Mouse (Mus musculus): ENCODE results near the gene Ccdc51. TPM values are rescaled to one million over a fixed set of nuclear protein-coding genes. Genes with fewer than 3 reads are reported as not detected.
"Not testable (repeated sequence)": the region's sequence is repeated elsewhere in the genome, so short reads cannot be mapped to it uniquely, and the experiment has no call there.

Ccdc51 gene
- total and polyA plus RNA-seq, 2 experiments from 2014 or later, result 5.1 to 8.4 TPM

GRCm38 (mm10) chr9:109124164-109124563 is 41.9 kb downstream of the Ccdc51 start:
- Histone ChIP-seq H3K27me3 (ENCODE audit: insufficient read depth, low read length) (no peaks in the 10 kb centered on the region), H3K36me3 (ENCODE audit: insufficient read depth, low read length) (0 out of 2 replicates have a peak, but pooled peaks cover 1% of the 10 kb centered on the region), H3K4me3 (ENCODE audit: low read length) (no peak overlapping the region), H3K9ac (replicated peaks; ENCODE audit: low read length) (no peak overlapping the region), H3K9me3 (ENCODE audit: low read length) (no peaks in the 10 kb centered on the region), H3K4me2 (ENCODE audit: low read depth, low read length) (no peak overlapping the region), H3K27ac (no peak overlapping the region), H3K4me1 (ENCODE audit: insufficient read depth, low read length) (no peaks in the 10 kb centered on the region)
- no peak for TF ChIP-seq CTCF (IDR thresholded peaks at IDR 0.05; ENCODE audit: low read depth)
- 94% methylated on average over 3 of the region's 3 CpGs for WGBS
- no peak for DNase-seq (ENCODE audit: low spot score)
- no peak for ATAC-seq

GRCm38 (mm10) chr9:109125043-109125442 is 42.8 kb downstream of the Ccdc51 start:
- 81% methylated on average over 2 of the region's 2 CpGs for WGBS
- ATAC-seq, result no peak

GRCm38 (mm10) chr9:109125481-109125880 is 43.2 kb downstream of the Ccdc51 start:
- no peaks in the 10 kb centered on the region for H3K27me3 ChIP-seq (ENCODE audit: insufficient read depth, low read length)
- H3K4me1 ChIP-seq (ENCODE audit: insufficient read depth, low read length), result no peaks in the 10 kb centered on the region
- H3K27ac ChIP-seq, result no peak overlapping the region
- no peaks in the 10 kb centered on the region for H3K9me3 ChIP-seq (ENCODE audit: low read length)
- no peaks in the 10 kb centered on the region for H3K36me3 ChIP-seq (ENCODE audit: insufficient read depth, low read length)
- DNase-seq (ENCODE audit: low spot score), result no peak
- H3K4me3 ChIP-seq (ENCODE audit: low read length), result no peak overlapping the region
- TF ChIP-seq CTCF (IDR thresholded peaks at IDR 0.05; ENCODE audit: low read depth), result no peak
- 64% methylated on average over 3 of the region's 3 CpGs for WGBS
- H3K4me2 ChIP-seq (ENCODE audit: low read depth, low read length), result no peak overlapping the region
- no peak overlapping the region for H3K9ac ChIP-seq (replicated peaks; ENCODE audit: low read length)
- no peak for ATAC-seq

More at GRCm38 (mm10) chr9:109125043-109125442, 42.8 kb downstream of the Ccdc51 start:
- no peaks in the 10 kb centered on the region for H3K27me3 ChIP-seq (ENCODE audit: insufficient read depth, low read length)
- H3K4me2 ChIP-seq (ENCODE audit: low read depth, low read length), result no peak overlapping the region
- H3K9me3 ChIP-seq (ENCODE audit: low read length), result no peaks in the 10 kb centered on the region
- no peaks in the 10 kb centered on the region for H3K4me1 ChIP-seq (ENCODE audit: insufficient read depth, low read length)
- H3K36me3 ChIP-seq (ENCODE audit: insufficient read depth, low read length), result no peaks in the 10 kb centered on the region
- DNase-seq (ENCODE audit: low spot score), result no peak
- no peak overlapping the region for H3K27ac ChIP-seq
- TF ChIP-seq CTCF (IDR thresholded peaks at IDR 0.05; ENCODE audit: low read depth), result no peak
- no peak overlapping the region for H3K9ac ChIP-seq (replicated peaks; ENCODE audit: low read length)
- H3K4me3 ChIP-seq (ENCODE audit: low read length), result no peak overlapping the region

- Histone ChIP-seq H3K36me3 (ENCODE audit: insufficient read depth, low read length) (no peaks in the 10 kb centered on the region), H3K4me1 (ENCODE audit: insufficient read depth, low read length) (no peaks in the 10 kb centered on the region), H3K4me2 (ENCODE audit: low read depth, low read length) (no peak overlapping the region), H3K9me3 (ENCODE audit: low read length) (no peaks in the 10 kb centered on the region), H3K9ac (replicated peaks; ENCODE audit: low read length) (no peak overlapping the region), H3K4me3 (ENCODE audit: low read length) (no peak overlapping the region), H3K27ac (no peak overlapping the region), H3K27me3 (ENCODE audit: insufficient read depth, low read length) (no peaks in the 10 kb centered on the region)
- 80% methylated on average over 4 of the region's 4 CpGs for WGBS
- no peak for ATAC-seq
- TF ChIP-seq CTCF (IDR thresholded peaks at IDR 0.05; ENCODE audit: low read depth), result no peak
- no peak for DNase-seq (ENCODE audit: low spot score)
These were observed 44.8 kb downstream of the Ccdc51 start for GRCm38 (mm10) chr9:109127076-109127475.

- H3K4me2 ChIP-seq (ENCODE audit: low read depth, low read length), result no peak overlapping the region
- no peaks in the 10 kb centered on the region for H3K4me1 ChIP-seq (ENCODE audit: insufficient read depth, low read length)
- no peak overlapping the region for H3K27ac ChIP-seq
- peak; percentile 52 for DNase-seq (ENCODE audit: low spot score)
- peak; percentile 63 for TF ChIP-seq CTCF (IDR thresholded peaks at IDR 0.05; ENCODE audit: low read depth)
- no peak overlapping the region for H3K9ac ChIP-seq (replicated peaks; ENCODE audit: low read length)
- H3K4me3 ChIP-seq (ENCODE audit: low read length), result no peak overlapping the region
- no peaks in the 10 kb centered on the region for H3K9me3 ChIP-seq (ENCODE audit: low read length)
- no peaks in the 10 kb centered on the region for H3K36me3 ChIP-seq (ENCODE audit: insufficient read depth, low read length)
- H3K27me3 ChIP-seq (ENCODE audit: insufficient read depth, low read length), result no peaks in the 10 kb centered on the region
- WGBS, result 57% methylated on average over 3 of the region's 3 CpGs
- ATAC-seq, result no peak
These were observed 45.9 kb downstream of the Ccdc51 start for GRCm38 (mm10) chr9:109128211-109128610.

GRCm38 (mm10) chr9:109130076-109130475 is 47.8 kb downstream of the Ccdc51 start:
- Histone ChIP-seq H3K27ac (no peak overlapping the region), H3K4me2 (ENCODE audit: low read depth, low read length) (no peak overlapping the region), H3K4me3 (ENCODE audit: low read length) (no peak overlapping the region), H3K4me1 (ENCODE audit: insufficient read depth, low read length) (no peaks in the 10 kb centered on the region), H3K36me3 (ENCODE audit: insufficient read depth, low read length) (no peaks in the 10 kb centered on the region), H3K9me3 (ENCODE audit: low read length) (no peaks in the 10 kb centered on the region), H3K27me3 (ENCODE audit: insufficient read depth, low read length) (no peaks in the 10 kb centered on the region), H3K9ac (replicated peaks; ENCODE audit: low read length) (no peak overlapping the region)
- WGBS, result 88% methylated on average over 5 of the region's 5 CpGs
- TF ChIP-seq CTCF (IDR thresholded peaks at IDR 0.05; ENCODE audit: low read depth), result no peak
- DNase-seq (ENCODE audit: low spot score) (no peak), ATAC-seq (no peak)

GRCm38 (mm10) chr9:109140414-109140813 is 58.1 kb downstream of the Ccdc51 start:
- DNase-seq (ENCODE audit: low spot score); H3K36me3 ChIP-seq (ENCODE audit: insufficient read depth, low read length); H3K4me1 ChIP-seq (ENCODE audit: insufficient read depth, low read length); H3K9me3 ChIP-seq (ENCODE audit: low read length); H3K4me2 ChIP-seq (ENCODE audit: low read depth, low read length); H3K27ac ChIP-seq; H3K27me3 ChIP-seq (ENCODE audit: insufficient read depth, low read length); ATAC-seq; H3K4me3 ChIP-seq (ENCODE audit: low read length); H3K9ac ChIP-seq (replicated peaks; ENCODE audit: low read length): not testable (repeated sequence)
- TF ChIP-seq CTCF (IDR thresholded peaks at IDR 0.05; ENCODE audit: low read depth), result peak; percentile 25
- 67% methylated on average over 4 of the region's 4 CpGs for WGBS

Other genes with a start within 250 kb of the Ccdc51 start
- gene Slc26a6, start 229.2 kb upstream of the Ccdc51 start, total RNA-seq (2014; rRNA removed), result 30.3 and 31.8 TPM in 2 replicates
- gene Slc26a6, start 229.2 kb upstream of the Ccdc51 start, polyA plus RNA-seq (2015; fragmentation: Nextera tagmentation; extraction: Ambion mirVana), result 20.0 and 21.3 TPM in 2 replicates
- gene Tmem89, start 167.9 kb upstream of the Ccdc51 start, total RNA-seq (2014; rRNA removed), result 0.16 TPM in 1 of 2 replicates, not detected in the other
- 0.30 and 0.37 TPM in 2 replicates for gene Tmem89, start 167.9 kb upstream of the Ccdc51 start, polyA plus RNA-seq (2015; fragmentation: Nextera tagmentation; extraction: Ambion mirVana)
- 459 and 483 TPM in 2 replicates for gene Uqcrc1, start 145.9 kb upstream of the Ccdc51 start, total RNA-seq (2014; rRNA removed)
- gene Uqcrc1, start 145.9 kb upstream of the Ccdc51 start, polyA plus RNA-seq (2015; fragmentation: Nextera tagmentation; extraction: Ambion mirVana), result 568 and 592 TPM in 2 replicates
- 1.9 and 2.0 TPM in 2 replicates for gene Col7a1, start 128.9 kb upstream of the Ccdc51 start, total RNA-seq (2014; rRNA removed)
- 0.69 and 1.8 TPM in 2 replicates for gene Col7a1, start 128.9 kb upstream of the Ccdc51 start, polyA plus RNA-seq (2015; fragmentation: Nextera tagmentation; extraction: Ambion mirVana)
- 0.58 TPM in 1 of 2 replicates, not detected in the other for gene Ucn2, start 96.5 kb upstream of the Ccdc51 start, total RNA-seq (2014; rRNA removed)
- not detected in 2 replicates for gene Ucn2, start 96.5 kb upstream of the Ccdc51 start, polyA plus RNA-seq (2015; fragmentation: Nextera tagmentation; extraction: Ambion mirVana)
- gene Pfkfb4, start 90.7 kb upstream of the Ccdc51 start, total RNA-seq (2014; rRNA removed), result 58.3 and 63.1 TPM in 2 replicates
- gene Pfkfb4, start 90.7 kb upstream of the Ccdc51 start, polyA plus RNA-seq (2015; fragmentation: Nextera tagmentation; extraction: Ambion mirVana), result 18.6 and 20.5 TPM in 2 replicates
- gene Shisa5, start 43.9 kb upstream of the Ccdc51 start, total RNA-seq (2014; rRNA removed), result 77.8 and 90.6 TPM in 2 replicates
- 74.5 and 77.6 TPM in 2 replicates for gene Shisa5, start 43.9 kb upstream of the Ccdc51 start, polyA plus RNA-seq (2015; fragmentation: Nextera tagmentation; extraction: Ambion mirVana)
- 20.1 and 32.6 TPM in 2 replicates for gene Trex1, start 22.8 kb upstream of the Ccdc51 start, total RNA-seq (2014; rRNA removed)
- 14.3 and 14.4 TPM in 2 replicates for gene Trex1, start 22.8 kb upstream of the Ccdc51 start, polyA plus RNA-seq (2015; fragmentation: Nextera tagmentation; extraction: Ambion mirVana)
- 39.5 and 52.3 TPM in 2 replicates for gene Atrip, start 8.4 kb upstream of the Ccdc51 start, total RNA-seq (2014; rRNA removed)
- 30.6 and 32.2 TPM in 2 replicates for gene Atrip, start 8.4 kb upstream of the Ccdc51 start, polyA plus RNA-seq (2015; fragmentation: Nextera tagmentation; extraction: Ambion mirVana)
- 56.2 and 73.8 TPM in 2 replicates for gene Tma7, start 94 bp downstream of the Ccdc51 start, total RNA-seq (2014; rRNA removed)
- gene Tma7, start 94 bp downstream of the Ccdc51 start, polyA plus RNA-seq (2015; fragmentation: Nextera tagmentation; extraction: Ambion mirVana), result 764 and 779 TPM in 2 replicates
- 82.3 and 84.4 TPM in 2 replicates for gene Plxnb1, start 12.9 kb downstream of the Ccdc51 start, total RNA-seq (2014; rRNA removed)
- gene Plxnb1, start 12.9 kb downstream of the Ccdc51 start, polyA plus RNA-seq (2015; fragmentation: Nextera tagmentation; extraction: Ambion mirVana), result 8.7 and 11.2 TPM in 2 replicates
- gene Fbxw21, start 79.5 kb downstream of the Ccdc51 start, total RNA-seq (2014; rRNA removed), result not detected in 2 replicates
- not detected in 2 replicates for gene Fbxw21, start 79.5 kb downstream of the Ccdc51 start, polyA plus RNA-seq (2015; fragmentation: Nextera tagmentation; extraction: Ambion mirVana)
- gene Fbxw13, start 113.5 kb downstream of the Ccdc51 start, total RNA-seq (2014; rRNA removed), result not detected in 2 replicates
- gene Fbxw13, start 113.5 kb downstream of the Ccdc51 start, polyA plus RNA-seq (2015; fragmentation: Nextera tagmentation; extraction: Ambion mirVana), result not detected in 2 replicates
- not detected in 2 replicates for gene Fbxw20, start 152.3 kb downstream of the Ccdc51 start, total RNA-seq (2014; rRNA removed)
- not detected in 2 replicates for gene Fbxw20, start 152.3 kb downstream of the Ccdc51 start, polyA plus RNA-seq (2015; fragmentation: Nextera tagmentation; extraction: Ambion mirVana)
- gene Fbxw14, start 205.2 kb downstream of the Ccdc51 start, total RNA-seq (2014; rRNA removed), result not detected in 2 replicates
- not detected in 2 replicates for gene Fbxw14, start 205.2 kb downstream of the Ccdc51 start, polyA plus RNA-seq (2015; fragmentation: Nextera tagmentation; extraction: Ambion mirVana)

All from hindbrain, postnatal 0 days (tissue).